Mouse (Mus musculus): ENCODE data around the gene Timm8b.

DNA sequence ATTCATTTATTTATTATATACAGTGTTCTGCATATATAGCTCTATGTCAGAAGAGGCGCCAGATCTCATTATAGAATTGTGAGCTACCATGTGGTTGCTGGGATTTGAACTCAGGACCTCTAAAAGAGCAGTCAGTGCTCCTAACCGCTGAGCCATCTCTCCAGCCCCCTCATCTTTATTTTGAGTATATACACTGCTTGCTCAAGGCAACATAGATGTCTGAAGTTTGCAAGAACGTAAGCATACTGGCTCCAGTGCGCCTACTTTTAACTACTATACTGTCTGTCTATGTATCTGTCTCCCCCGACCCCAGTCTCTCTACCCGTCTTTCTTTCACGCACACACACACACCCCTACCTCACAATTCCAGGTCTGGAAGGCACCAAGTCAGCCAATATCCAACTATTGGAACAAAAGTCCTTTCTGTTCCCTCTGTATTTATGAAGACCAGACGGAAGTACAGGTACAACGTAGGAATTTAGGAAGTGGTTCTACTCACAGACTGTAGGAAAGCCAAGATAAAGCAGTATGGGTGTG lies 14.2 kb downstream of the Timm8b start:
- TF ChIP-seq CTCF (IDR thresholded peaks at IDR 0.05; ENCODE audit: low read depth, low read length) (no peak), POLR2A (IDR thresholded peaks at IDR 0.05; ENCODE audit: borderline replicate concordance, low read depth, low read length) (no peak)

Measured in bone marrow macrophage, adult 2 months (primary cell).